Mouse (Mus musculus) thymus, adult 2 months (tissue): ENCODE measurements around the gene Gm9903. TPM values are rescaled to one million over a fixed set of nuclear protein-coding genes. Genes with fewer than 3 reads are reported as not detected.

ENCODE experiments used
- DNase-seq: peaks from one replicate; pipeline ENCODE4 v3.0.0; 2021
- H3K27ac ChIP-seq: fragments of 200-500 bp; 2 replicates; pipeline ENCODE4 v1.5.1; 2012; ENCODE audit warnings: low read length, control low read depth; ENCODE audit not compliant: control insufficient read depth, insufficient read depth
- H3K27me3 ChIP-seq: fragments of 200-500 bp; 2 replicates; pipeline ENCODE4 v1.6.1; 2012; ENCODE audit warnings: mild to moderate bottlenecking, low read length, moderate library complexity, mixed read lengths; ENCODE audit not compliant: control insufficient read depth, insufficient read depth
- H3K36me3 ChIP-seq: fragments of 200-500 bp; 2 replicates; pipeline ENCODE4 v1.6.1; 2012; ENCODE audit warnings: mild to moderate bottlenecking, low read length, moderate library complexity; ENCODE audit not compliant: control insufficient read depth, insufficient read depth
- H3K4me1 ChIP-seq: fragments of 200-500 bp; replicated peaks from 2 replicates; pipeline ENCODE4 v1.6.1; 2012; ENCODE audit warnings: low read length; ENCODE audit not compliant: control insufficient read depth, insufficient read depth
- H3K4me3 ChIP-seq: fragments of 200-500 bp; 2 replicates; pipeline ENCODE4 v1.5.1; 2012; ENCODE audit warnings: mild to moderate bottlenecking, low read length, control low read depth, moderate library complexity; ENCODE audit not compliant: control insufficient read depth, insufficient read depth
- CTCF ChIP-seq: fragments of 200-500 bp; IDR thresholded peaks from 2 replicates; pipeline ENCODE4 v1.5.1; 2012; ENCODE audit warnings: mild to moderate bottlenecking, control low read depth, low read length, moderate library complexity, borderline replicate concordance; ENCODE audit not compliant: control insufficient read depth, poor library complexity, insufficient read depth; ENCODE audit errors: extremely low read depth
- POLR2A ChIP-seq: fragments of 200-500 bp; IDR thresholded peaks from 2 replicates; pipeline ENCODE4 v1.6.1; 2012; ENCODE audit warnings: mild to moderate bottlenecking, low read length, control low read depth, moderate library complexity; ENCODE audit not compliant: control insufficient read depth, poor library complexity, insufficient read depth; ENCODE audit errors: extremely low read depth
- WGBS: fragments of 180-500 bp; shearing (Covaris S2); methylation state at CpG from one replicate; pipeline ENCODE4 v1.1.7; 2018; 5-methylcytosine and 5-hydroxymethylcytosine counted together
- polyA plus RNA-seq: library from polyadenylated mRNA; depleted of rRNA; stranded (reverse); fragments of >200 nt; gene quantifications from 2 replicates; pipeline ENCODE4 v1.2.3, GENCODE M21; 2012

The Gm9903 gene
- polyA plus RNA-seq, 1 experiment = 0.82 TPM

DNA sequence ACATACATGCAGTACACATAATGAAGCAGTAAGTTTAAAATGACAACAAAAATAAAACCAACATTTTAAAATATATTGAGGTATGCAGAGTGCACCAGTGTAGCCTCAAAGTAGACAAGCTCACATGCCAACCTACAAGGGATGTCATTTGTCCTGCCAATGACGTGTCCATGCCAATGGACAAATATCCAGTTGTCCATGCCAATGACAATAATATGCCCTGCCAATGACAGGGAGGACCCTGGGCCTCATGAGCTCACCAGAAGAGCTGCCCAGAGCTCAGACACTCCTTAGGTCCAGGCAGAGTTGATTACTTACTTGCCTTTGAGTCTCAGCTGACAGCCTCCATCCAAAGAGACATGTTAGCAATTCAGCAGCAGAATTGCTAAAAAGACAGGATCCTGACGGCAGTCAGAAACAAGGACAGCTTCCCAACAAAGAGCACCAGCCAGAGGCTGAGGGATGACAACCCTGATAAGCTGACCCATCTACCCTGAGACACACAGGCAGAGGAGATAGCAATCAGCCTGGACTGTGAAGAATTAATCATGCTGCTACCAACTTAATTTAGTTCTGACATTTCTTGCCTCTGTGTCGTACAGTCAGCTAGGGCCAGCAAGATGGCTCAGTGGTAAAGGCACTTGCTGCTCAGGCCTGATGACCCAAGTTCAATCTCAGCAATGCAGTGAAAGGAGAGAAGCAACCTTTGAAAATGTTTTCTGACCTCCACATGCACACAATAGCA, 8.1 kb downstream of the Gm9903 start:
- no peaks in the 10 kb centered on the region for H3K4me1 ChIP-seq
- no peaks in the 10 kb centered on the region for H3K27me3 ChIP-seq
- TF ChIP-seq CTCF (no peak), POLR2A (no peak)
- DNase-seq = no peak
- H3K4me3 ChIP-seq = no peak overlapping the region
- peaks cover 33% of the 10 kb centered on the region for H3K36me3 ChIP-seq
- no peak overlapping the region for H3K27ac ChIP-seq
- WGBS = 96% methylated on average over 3 of the region's 3 CpGs

DNA sequence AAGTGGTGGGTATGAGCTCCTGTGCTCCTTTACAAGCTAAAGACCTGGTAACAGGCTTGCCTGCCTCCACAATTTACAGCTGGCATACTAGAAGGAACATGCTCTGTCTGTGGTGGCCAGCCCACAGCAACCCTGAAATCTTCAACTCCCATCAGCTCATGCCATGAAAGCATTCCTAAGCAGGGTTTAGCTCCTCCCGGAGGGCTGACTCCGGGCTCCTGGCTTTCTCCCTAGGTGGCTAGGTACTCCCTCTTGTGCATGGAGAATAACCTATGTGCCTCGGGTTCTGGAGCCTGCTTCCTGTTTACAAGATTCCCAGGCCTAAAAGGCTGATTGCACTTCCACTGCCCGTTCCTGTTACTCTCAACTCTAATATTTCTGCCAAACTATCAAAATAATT, 9.1 kb downstream of the Gm9903 start:
- peaks cover 43% of the 10 kb centered on the region for H3K36me3 ChIP-seq
- no peak overlapping the region for H3K27ac ChIP-seq
- TF ChIP-seq POLR2A (no peak), CTCF (no peak)
- no peaks in the 10 kb centered on the region for H3K27me3 ChIP-seq
- no peaks in the 10 kb centered on the region for H3K4me1 ChIP-seq
- no peak overlapping the region for H3K4me3 ChIP-seq
- 90% methylated on average over 4 of the region's 4 CpGs for WGBS
- no peak for DNase-seq

DNA sequence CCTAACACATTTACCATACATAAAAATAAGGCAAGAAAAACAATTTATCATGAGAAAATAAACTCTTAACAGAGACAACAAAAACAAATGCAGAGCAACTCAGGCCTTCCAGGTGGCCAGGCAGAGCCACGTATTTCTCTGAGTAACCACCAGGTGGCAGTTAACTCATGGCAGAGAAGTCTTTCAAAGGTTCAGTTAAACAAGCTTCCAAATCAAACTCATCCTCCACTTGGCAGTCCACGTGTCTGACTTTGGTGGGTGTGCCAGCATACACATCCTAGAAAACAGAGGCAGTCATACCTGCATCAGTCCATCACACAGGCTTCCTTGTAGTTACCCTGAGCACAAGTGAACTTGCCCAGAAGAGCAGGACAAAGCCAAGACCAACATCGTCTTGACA, 10.9 kb downstream of the Gm9903 start:
- no peak overlapping the region for H3K4me3 ChIP-seq
- peak; percentile 53 for DNase-seq
- H3K36me3 ChIP-seq = peaks cover 58% of the 10 kb centered on the region
- H3K27me3 ChIP-seq = no peaks in the 10 kb centered on the region
- H3K4me1 ChIP-seq = no peaks in the 10 kb centered on the region
- no peak for TF ChIP-seq CTCF
- TF ChIP-seq POLR2A = no peak
- H3K27ac ChIP-seq = no peak overlapping the region
- 44% methylated on average over 3 of the region's 3 CpGs for WGBS

DNA sequence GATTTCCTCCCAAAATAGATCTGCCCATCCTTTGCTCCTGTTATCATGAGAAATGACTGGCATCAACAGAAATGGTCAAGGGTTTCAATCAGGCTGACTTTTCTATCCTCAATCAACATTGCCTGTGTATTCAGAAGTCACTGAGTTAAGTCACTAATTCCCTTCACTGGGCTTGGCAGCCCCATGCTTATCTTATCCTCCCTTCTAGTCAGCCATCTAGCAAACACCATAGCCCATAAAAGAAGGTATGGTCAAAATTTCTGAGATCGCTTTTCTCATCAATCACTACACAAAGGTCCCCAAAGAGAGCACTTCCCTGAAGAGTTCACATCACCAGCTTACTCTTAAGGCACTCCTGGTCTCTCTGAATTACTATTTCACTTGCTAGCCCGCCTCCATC, 21.3 kb downstream of the Gm9903 start:
- no peak overlapping the region for H3K27ac ChIP-seq
- no peak for DNase-seq
- TF ChIP-seq CTCF (no peak), POLR2A (no peak)
- peaks cover 22% of the 10 kb centered on the region for H3K36me3 ChIP-seq
- H3K27me3 ChIP-seq = no peaks in the 10 kb centered on the region
- peaks cover 3% of the 10 kb centered on the region for H3K4me1 ChIP-seq
- WGBS = 18% methylated on average over 2 of the region's 2 CpGs
- H3K4me3 ChIP-seq = no peak overlapping the region; the same call in 1 of the 2 replicates

DNA sequence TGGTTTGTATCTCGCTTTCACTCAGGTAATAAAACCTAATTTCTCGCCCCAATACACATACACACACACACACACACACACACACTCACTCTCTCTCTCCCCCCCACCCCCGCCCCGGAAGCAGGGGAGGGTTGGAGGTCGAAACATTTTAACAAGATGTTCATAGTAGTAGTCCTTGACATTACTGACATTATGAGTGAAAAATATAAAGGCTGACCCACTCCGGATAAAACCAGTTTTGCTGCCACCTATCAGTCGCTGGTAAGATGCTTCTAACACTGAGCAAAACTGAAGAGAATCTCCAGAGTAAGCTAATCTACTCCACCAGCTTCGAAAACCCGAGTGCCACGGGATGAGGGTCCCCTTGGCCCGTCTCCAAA, 21.8 kb downstream of the Gm9903 start:
- no peaks in the 10 kb centered on the region for H3K27me3 ChIP-seq
- peaks cover 17% of the 10 kb centered on the region for H3K36me3 ChIP-seq
- DNase-seq = no peak
- 0% methylated on average over 11 of the region's 11 CpGs for WGBS
- TF ChIP-seq CTCF = no peak
- TF ChIP-seq POLR2A = no peak
- peaks cover 3% of the 10 kb centered on the region for H3K4me1 ChIP-seq
- H3K4me3 ChIP-seq = peak overlapping the region; percentile 90
- H3K27ac ChIP-seq = peak overlapping the region; percentile 44

DNA sequence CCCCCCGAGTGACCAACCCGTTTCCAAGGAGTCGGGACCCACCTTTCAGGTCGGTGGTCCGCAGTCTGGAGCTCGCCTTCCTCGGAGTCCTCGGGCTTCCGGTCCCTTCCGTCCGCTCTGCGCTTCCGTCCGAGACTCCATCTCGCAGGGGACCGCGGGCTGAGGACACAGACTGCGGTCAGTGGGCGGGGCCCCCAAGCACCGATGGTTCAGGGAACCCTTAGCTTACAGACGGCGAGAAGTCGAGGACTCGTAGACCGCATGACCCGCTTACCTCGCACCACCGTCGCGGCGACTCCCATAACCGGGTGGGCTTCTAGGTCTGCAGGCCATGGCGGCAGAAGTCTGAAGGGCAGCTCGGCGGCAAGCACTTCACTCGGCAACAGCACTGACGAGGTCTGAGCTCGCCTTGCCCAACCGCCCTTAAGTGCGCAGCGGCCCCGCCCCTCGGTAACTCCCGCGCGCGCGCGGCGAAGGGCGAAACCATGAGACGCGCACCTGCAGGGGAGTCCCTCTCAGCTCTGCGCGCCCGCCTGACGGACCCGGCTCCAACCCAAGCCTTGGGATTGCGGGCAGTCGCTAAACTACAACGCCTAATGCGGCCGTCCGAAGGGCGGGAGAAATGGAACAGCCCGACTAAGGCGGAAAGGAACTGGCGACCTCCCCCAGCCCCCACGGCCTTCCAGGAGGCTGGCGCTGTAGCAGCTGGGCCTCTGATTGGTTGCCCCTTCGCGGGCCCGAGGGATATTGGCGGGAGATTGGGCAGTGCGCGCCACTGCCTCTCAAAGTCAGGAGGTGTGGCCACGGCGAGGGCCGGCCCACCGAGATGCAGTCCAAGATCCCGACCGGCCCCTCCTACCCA, 22.4 kb downstream of the Gm9903 start, which contains the start of gene Slbp:
Slbp (minus strand) TSS at position 654 of the 862 bp plus-strand sequence.
- peak within 1 kb of the TSS; percentile 44 for H3K27ac ChIP-seq
- H3K27me3 ChIP-seq = no peaks in the 10 kb centered on the region
- under 1% methylated on average over 82 of the region's 82 CpGs for whole genome bisulfite sequencing
- 0 out of 2 replicates have a peak, but pooled peaks have one; percentile 10 for TF ChIP-seq CTCF
- peak; percentile 91 for TF ChIP-seq POLR2A
- H3K4me3 ChIP-seq = peak within 1 kb of the TSS; percentile 90
- DNase-seq = peak; percentile 92
- H3K36me3 ChIP-seq = peaks cover 11% of the 10 kb centered on the region
- H3K4me1 ChIP-seq = peaks cover 9% of the 10 kb centered on the region

DNA sequence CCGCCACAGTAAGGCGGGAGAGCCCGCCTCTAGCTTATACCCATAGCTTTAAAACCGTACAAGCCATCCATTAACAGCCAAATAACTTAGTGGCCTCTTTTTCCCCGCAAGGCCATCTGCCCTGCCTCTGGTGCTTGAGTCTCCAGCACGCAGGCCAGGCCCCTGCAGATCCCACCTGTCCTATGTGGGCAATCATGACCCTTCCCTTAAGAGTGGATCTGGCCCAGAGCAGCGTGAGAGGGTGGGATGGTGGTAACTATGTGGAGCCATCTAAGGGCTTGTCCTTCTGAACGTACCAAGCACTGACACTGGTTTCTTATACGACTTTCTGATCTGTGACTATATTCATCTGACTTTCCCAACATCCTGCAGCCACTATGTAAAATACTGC, 23.1 kb downstream of the Gm9903 start:
- no peaks in the 10 kb centered on the region for H3K27me3 ChIP-seq
- TF ChIP-seq CTCF = no peak
- no peak for TF ChIP-seq POLR2A
- H3K4me3 ChIP-seq = peak overlapping the region; percentile 7
- peaks cover 6% of the 10 kb centered on the region for H3K36me3 ChIP-seq
- H3K27ac ChIP-seq = no peak overlapping the region
- 11% methylated on average over 9 of the region's 9 CpGs for WGBS
- peaks cover 9% of the 10 kb centered on the region for H3K4me1 ChIP-seq
- DNase-seq = no peak
